Mouse (Mus musculus): ENCODE results near the gene 5730596B20Rik. TPM values are rescaled to one million over a fixed set of nuclear protein-coding genes. Genes with fewer than 3 reads are reported as not detected.

5730596B20Rik gene
- total RNA-seq, 1 experiment from 2014 or later: not detected

- no peak; the same call in 1 of the 2 replicates for ATAC-seq (replicated peaks; ENCODE audit: low read depth, poor library complexity, severe bottlenecking)
Measured at GRCm38 (mm10) chr6:52220003-52220864, 42.9 kb downstream of the 5730596B20Rik start.

DNA sequence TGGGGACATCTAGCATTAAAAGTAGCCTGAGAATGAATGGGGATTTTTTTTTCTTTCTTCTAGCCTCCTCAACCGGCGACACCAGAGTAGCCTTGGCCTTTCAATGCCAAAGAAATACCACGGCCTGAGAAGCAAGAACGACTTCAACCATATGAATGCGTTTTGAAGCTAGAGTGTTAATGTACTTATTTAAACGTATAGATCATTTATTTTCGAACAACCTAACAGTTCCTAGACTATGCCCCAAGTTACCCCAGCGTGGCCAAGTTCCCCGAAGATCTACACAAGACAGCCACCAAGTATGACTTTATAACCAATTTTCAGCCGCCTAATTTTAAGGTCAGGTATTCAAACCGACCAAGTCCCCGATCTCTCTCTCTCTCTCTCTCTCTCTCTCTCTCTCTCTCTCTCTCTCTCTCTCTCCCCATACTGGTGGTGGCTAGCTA, 43.6 kb downstream of the 5730596B20Rik start:
- ATAC-seq (replicated peaks; ENCODE audit: low read depth, poor library complexity, severe bottlenecking): no peak

- ATAC-seq (replicated peaks; ENCODE audit: low read depth, poor library complexity, severe bottlenecking): peak; percentile 61
Measured at GRCm38 (mm10) chr6:52221337-52221992, 44.2 kb downstream of the 5730596B20Rik start, which contains the start of gene Hoxa7. Gene Hoxa7, minus strand, starts transcription at chr6:52221854.

DNA sequence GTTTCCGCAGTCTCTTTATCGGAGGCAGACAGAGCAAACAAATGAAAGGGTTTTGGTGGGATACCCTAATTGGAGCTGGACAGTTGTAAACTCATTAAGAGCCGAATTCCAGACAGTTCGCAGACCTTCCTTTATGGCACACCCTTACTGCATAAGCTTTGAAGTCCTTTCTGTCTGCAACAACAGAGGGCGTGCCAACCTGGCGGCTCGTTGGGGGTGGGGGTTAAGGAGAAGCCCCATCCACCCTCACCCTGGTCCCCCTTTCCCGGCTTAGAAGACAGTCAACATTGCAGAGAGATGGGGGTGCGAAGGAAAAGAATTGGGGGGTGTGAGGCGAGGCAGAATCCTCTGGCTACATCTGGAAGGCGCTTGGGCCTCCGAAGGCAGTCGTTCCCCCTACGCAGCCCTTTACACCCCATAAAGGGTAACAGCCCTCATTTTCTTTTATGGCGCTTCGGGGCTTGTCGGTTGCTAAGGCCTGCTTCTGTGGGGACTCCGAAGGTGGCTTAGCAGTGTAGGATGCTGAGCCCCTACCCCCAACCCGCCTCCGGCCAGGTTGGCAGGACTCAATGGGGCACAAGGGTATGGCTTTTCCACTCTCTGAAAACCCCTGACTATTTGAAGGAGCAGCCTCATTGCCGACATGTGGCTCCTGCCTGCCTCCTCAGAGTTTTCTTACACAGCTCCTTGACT, 44.8 kb downstream of the 5730596B20Rik start:
- 0 out of 2 replicates have a peak, but pooled peaks have one; percentile 5 for ATAC-seq (replicated peaks; ENCODE audit: low read depth, poor library complexity, severe bottlenecking)

GRCm38 (mm10) chr6:52222729-52223128, 45.4 kb downstream of the 5730596B20Rik start:
- ATAC-seq (replicated peaks; ENCODE audit: low read depth, poor library complexity, severe bottlenecking): no peak

- no peak for ATAC-seq (replicated peaks; ENCODE audit: low read depth, poor library complexity, severe bottlenecking)
Measured at GRCm38 (mm10) chr6:52223939-52224760, 46.9 kb downstream of the 5730596B20Rik start.

DNA sequence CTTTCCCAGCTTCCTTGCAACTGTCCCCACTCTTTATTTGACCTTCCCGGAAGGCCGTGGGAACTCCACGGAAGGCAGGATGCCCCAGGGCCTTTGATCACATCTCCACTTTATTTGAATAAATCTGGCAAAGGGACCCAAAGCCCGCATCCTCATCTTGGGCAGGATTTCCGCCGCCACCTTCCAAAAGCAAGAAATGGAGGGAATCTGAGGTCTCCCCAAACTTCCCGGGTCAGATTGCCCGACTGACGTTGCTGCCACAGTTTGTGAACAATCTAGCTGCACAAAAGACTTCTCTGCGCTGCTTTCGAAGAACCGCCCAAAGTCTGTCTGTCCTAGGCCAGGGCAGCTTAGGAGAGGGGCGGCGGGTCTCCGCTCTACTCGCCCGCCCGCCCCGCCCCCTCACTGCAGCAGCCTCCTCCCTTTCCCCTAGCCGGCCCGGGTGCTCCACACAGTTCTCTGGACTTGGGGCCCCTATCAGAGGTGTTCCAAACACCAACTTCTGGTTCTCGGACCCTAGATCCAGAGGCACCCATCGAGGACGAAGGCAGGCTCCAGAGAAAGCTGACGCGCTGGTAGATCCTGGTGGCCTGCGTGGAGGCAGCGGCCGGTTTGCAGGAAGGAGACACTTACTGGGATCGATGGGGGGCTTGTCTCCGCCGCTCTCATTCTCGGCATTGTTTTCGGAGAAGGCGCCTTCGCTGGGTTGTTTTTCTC, 47.8 kb downstream of the 5730596B20Rik start:
- ATAC-seq (replicated peaks; ENCODE audit: low read depth, poor library complexity, severe bottlenecking): no peak

GRCm38 (mm10) chr6:52225612-52226568, 48.6 kb downstream of the 5730596B20Rik start:
- peak; percentile 57 for ATAC-seq (replicated peaks; ENCODE audit: low read depth, poor library complexity, severe bottlenecking)

- no peak for ATAC-seq (replicated peaks; ENCODE audit: low read depth, poor library complexity, severe bottlenecking)
Measured at GRCm38 (mm10) chr6:52226569-52227257, 49.4 kb downstream of the 5730596B20Rik start.

DNA sequence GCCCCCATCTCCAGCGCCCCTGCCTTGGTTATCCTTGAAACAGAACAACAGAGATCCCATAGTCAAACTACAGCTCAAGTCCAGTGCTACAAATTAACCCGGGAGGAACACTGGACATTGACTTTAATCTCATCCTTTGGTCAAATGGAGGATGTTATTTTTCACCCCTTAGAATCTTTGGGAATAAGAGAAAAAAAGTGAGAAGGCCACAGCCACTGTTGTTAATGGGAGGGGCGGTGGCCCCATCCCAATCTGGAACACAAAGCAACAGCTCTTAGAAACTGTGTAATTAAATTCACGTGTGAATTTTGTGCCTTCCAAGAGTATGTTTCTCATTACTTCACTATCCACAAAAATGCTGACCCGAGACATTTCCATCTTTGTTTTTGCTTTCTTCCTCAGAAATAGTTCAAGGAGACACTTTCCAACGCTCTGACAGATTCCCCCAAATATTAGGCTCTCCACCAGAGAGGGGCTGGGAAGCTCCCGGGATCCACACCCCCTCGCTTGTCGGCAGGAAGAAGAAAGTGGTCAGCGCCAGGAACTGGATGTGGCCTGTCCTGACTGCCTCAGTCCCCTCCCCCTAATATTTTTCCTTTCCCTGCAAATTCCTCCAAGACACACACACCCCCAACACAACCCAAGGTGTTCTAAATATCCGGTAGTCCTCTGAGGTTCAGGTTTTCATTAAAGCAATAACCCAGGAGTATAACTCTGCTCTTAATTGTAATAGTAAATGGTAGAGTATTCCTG, 50.3 kb downstream of the 5730596B20Rik start:
- no peak for ATAC-seq (replicated peaks; ENCODE audit: low read depth, poor library complexity, severe bottlenecking)

DNA sequence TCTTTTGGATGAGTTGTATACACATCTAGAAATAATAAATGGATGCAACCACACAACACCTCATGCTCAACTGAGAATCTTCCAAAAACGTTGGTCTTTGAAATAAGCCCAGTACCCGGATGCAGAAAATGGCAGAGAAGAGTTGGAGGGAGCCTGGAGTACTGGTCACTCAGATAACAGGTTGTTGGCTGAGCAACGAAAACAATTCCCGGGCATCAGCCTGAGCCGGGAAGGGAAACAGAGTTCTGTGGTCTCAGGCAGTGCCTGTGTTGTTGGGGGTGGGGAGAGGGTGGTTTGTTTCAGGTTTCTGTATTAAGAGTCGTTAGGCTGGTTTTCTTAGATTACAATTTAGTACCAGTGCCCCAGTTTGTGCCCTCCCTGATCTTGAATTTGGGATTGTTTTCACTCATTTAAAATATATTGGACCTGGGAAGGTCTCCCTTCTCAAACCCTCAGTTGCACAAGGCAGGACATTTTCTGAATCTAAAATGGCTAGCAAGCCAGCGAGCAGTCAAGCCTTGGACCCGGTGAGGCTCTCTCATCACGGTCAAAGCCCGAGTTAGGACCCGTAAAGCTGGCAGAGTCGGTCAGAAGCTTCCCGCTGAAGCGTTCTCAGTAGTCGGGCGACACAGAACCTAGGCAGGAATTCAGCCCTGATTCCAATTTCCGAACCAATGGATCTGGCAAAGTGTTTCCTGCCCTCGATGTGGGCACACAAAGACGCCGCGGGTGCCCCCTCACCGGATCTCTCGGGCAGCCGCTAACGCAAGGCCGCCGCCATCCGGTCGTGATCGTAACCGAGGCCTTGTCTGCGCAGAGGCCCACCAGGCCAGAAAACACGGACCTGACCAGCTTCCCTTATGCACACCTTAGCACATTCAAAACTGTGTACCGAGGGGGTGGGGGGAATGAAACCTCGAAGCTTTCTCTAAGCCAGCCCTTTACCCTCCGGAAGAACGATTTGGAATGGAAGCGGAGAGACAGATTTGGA, 51.5 kb downstream of the 5730596B20Rik start:
- no peak; the same call in 1 of the 2 replicates for ATAC-seq (replicated peaks; ENCODE audit: low read depth, poor library complexity, severe bottlenecking)

DNA sequence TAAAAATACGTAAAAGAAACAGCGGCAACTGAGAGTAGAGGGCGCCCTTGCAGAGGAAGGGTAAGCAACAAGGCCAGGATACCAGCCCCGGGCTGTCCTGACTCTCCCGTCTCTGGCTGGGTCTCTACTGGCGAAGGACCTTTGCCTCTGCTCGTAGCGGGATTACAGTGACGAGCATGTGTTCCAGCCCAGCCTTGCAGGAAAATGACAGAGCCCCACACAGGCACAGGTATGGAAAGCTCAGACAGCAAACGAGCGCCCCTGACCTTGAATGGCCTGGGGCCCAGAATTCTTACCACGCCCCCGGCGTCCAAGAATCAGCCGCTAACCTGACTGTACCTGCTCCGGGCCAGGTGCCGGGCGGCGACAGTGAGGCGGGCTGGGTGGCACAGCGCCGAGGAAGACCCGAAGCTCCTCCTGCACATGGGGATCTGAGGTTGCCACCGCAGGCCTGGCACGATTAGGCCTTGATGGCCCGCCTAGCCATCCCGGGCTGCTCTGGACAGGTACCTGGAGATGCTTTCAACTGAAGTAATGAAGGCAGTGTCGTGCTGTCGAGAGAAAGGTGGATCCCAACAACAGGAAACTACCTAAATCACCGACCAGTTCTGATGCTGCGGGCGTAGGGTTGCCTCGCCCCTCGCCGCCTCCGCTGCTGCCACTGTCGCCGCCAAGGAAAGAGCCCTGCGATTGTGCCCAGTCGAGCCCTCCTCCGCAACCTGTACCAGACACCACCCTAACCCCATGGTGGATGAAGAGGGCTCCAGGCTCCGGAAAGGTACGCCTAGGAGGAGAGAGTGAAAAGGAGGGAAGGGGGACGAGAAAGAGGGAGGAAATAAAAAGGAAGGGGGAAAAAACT, 52.5 kb downstream of the 5730596B20Rik start:
- no peak for ATAC-seq (replicated peaks; ENCODE audit: low read depth, poor library complexity, severe bottlenecking)
